Mouse (Mus musculus): ENCODE results near the gene Bmp7.

DNA sequence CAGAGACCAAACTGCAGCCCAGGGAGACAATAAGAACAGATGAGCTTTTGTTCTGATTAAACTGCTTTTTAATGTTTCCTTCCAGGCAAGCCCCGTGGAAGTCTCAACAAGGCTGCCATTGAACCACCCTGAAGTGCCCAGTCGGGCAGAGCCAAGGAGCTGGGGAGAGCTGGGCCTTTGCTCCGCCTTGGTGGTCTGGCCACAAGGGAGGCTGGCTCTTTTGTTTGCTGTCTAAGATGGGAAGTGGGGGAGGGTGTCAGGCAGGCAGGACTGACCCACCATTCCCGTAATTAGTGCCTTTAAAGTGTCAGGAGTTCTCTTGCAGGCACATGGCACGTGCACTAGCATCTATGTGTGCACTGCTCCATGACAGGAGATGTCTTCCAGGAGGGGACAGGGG, 18.5 kb upstream of the Bmp7 start:
- TF ChIP-seq EP300 (IDR thresholded peaks at IDR 0.05; ENCODE audit: low read depth) (no peak), CTCF (IDR thresholded peaks at IDR 0.05; ENCODE audit: low read depth) (no peak)
